Mouse (Mus musculus): ENCODE measurements around the gene Pef1. TPM values are rescaled to one million over a fixed set of nuclear protein-coding genes. Genes with fewer than 3 reads are reported as not detected.

The Pef1 gene
- total and polyA plus RNA-seq, 2 experiments from 2014 or later, result 62.0 to 93.4 TPM

- Histone ChIP-seq H3K4me2 (ENCODE audit: low read depth, low read length) (no peak overlapping the region), H3K9ac (replicated peaks; ENCODE audit: low read length) (no peak overlapping the region), H3K9me3 (ENCODE audit: low read length) (no peaks in the 10 kb centered on the region), H3K36me3 (ENCODE audit: insufficient read depth, low read length) (no peaks in the 10 kb centered on the region), H3K27ac (no peak overlapping the region), H3K4me3 (ENCODE audit: low read length) (no peak overlapping the region), H3K27me3 (ENCODE audit: insufficient read depth, low read length) (no peaks in the 10 kb centered on the region; the same call in 1 of the 2 replicates), H3K4me1 (ENCODE audit: insufficient read depth, low read length) (peaks cover 6% of the 10 kb centered on the region)
- peak; percentile 100 for TF ChIP-seq CTCF (IDR thresholded peaks at IDR 0.05; ENCODE audit: low read depth)
- DNase-seq (ENCODE audit: low spot score), result peak; percentile 91
- ATAC-seq, result peak; percentile 66
- WGBS, result 13% methylated on average over 7 of the region's 7 CpGs
Measured at GRCm38 (mm10) chr4:130087293-130087692, 15.1 kb upstream of the Pef1 start.

DNA sequence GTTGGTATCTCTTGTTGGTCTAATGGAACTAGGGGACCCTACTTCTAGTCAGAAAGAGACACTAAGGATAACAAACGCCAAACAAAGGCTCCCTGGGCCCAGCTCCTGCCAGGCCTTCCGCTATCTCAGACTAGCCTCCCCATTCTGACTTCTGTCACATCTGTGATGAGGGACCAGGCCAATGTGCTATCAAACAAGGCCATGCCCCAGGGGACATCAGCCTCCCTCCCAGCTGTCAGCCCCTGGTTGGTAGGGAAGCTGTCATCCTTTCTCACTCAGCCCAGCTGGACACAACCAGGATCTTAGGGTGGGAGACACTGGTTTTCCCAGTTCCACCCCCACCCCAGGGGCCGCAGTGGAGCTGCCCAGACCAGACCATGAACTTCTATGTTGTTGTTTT is 7.2 kb upstream of the Pef1 start:
- Histone ChIP-seq H3K4me2 (ENCODE audit: low read depth, low read length) (no peak overlapping the region), H3K9ac (replicated peaks; ENCODE audit: low read length) (no peak overlapping the region), H3K27ac (no peak overlapping the region), H3K4me1 (ENCODE audit: insufficient read depth, low read length) (no peaks in the 10 kb centered on the region), H3K9me3 (ENCODE audit: low read length) (no peaks in the 10 kb centered on the region), H3K36me3 (ENCODE audit: insufficient read depth, low read length) (no peaks in the 10 kb centered on the region), H3K4me3 (ENCODE audit: low read length) (no peak overlapping the region), H3K27me3 (ENCODE audit: insufficient read depth, low read length) (no peaks in the 10 kb centered on the region)
- no peak for TF ChIP-seq CTCF (IDR thresholded peaks at IDR 0.05; ENCODE audit: low read depth)
- WGBS, result 44% methylated on average over 3 of the region's 3 CpGs
- DNase-seq (ENCODE audit: low spot score) (no peak), ATAC-seq (no peak)

GRCm38 (mm10) chr4:130101183-130101582 is 1.2 kb upstream of the Pef1 start:
- H3K9ac ChIP-seq (replicated peaks; ENCODE audit: low read length), result no peak overlapping the region
- WGBS, result 15% methylated on average over 8 of the region's 8 CpGs

DNA sequence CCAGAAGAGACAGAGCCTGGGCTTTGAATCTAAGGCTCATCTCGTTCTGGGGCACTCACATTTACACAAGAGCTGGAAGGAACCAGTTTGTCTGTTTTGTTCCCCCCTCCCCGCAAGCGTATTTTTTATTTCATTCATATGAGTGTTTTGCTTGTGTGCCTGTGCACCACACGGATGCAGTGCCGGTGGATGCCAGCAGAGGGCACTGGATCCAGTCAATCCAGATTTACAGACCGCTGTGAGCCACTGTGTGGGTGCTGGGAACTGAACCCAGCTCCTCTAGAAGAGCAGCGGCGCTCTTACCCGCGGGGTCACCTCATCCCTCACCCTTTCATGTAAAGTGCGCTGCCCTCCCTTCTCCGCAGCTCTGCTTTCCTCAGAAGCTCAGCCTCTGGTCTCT is 1.3 kb downstream of the Pef1 start:
- Histone ChIP-seq H3K9ac (replicated peaks; ENCODE audit: low read length) (no peak overlapping the region), H3K27ac (no peak overlapping the region), H3K27me3 (ENCODE audit: insufficient read depth, low read length) (no peaks in the 10 kb centered on the region), H3K4me1 (ENCODE audit: insufficient read depth, low read length) (peaks cover 17% of the 10 kb centered on the region; the same call in 1 of the 2 replicates), H3K36me3 (ENCODE audit: insufficient read depth, low read length) (no peaks in the 10 kb centered on the region), H3K4me3 (ENCODE audit: low read length) (no peak overlapping the region), H3K9me3 (ENCODE audit: low read length) (no peaks in the 10 kb centered on the region), H3K4me2 (ENCODE audit: low read depth, low read length) (no peak overlapping the region)
- peak; percentile 45; the same call in 1 of the 2 replicates for TF ChIP-seq CTCF (IDR thresholded peaks at IDR 0.05; ENCODE audit: low read depth)
- ATAC-seq, result no peak
- no peak for DNase-seq (ENCODE audit: low spot score)
- 84% methylated on average over 12 of the region's 12 CpGs for WGBS

More at GRCm38 (mm10) chr4:130101183-130101582, 1.2 kb upstream of the Pef1 start:
- Histone ChIP-seq H3K27ac (peak overlapping the region; percentile 5; the same call in 1 of the 2 replicates), H3K27me3 (ENCODE audit: insufficient read depth, low read length) (no peaks in the 10 kb centered on the region), H3K4me1 (ENCODE audit: insufficient read depth, low read length) (peaks cover 14% of the 10 kb centered on the region; the same call in 1 of the 2 replicates), H3K4me2 (ENCODE audit: low read depth, low read length) (no peak overlapping the region), H3K4me3 (ENCODE audit: low read length) (no peak overlapping the region), H3K9me3 (ENCODE audit: low read length) (no peaks in the 10 kb centered on the region), H3K36me3 (ENCODE audit: insufficient read depth, low read length) (no peaks in the 10 kb centered on the region)
- TF ChIP-seq CTCF (IDR thresholded peaks at IDR 0.05; ENCODE audit: low read depth), result no peak
- DNase-seq (ENCODE audit: low spot score), result peak; percentile 65
- peak; percentile 64; the same call in 1 of the 2 replicates for ATAC-seq

GRCm38 (mm10) chr4:130104584-130104983 is 2.2 kb downstream of the Pef1 start:
- H3K4me3 ChIP-seq (ENCODE audit: low read length), result no peak overlapping the region
- no peaks in the 10 kb centered on the region for H3K27me3 ChIP-seq (ENCODE audit: insufficient read depth, low read length)
- no peak overlapping the region for H3K9ac ChIP-seq (replicated peaks; ENCODE audit: low read length)
- H3K4me2 ChIP-seq (ENCODE audit: low read depth, low read length), result no peak overlapping the region
- no peak for TF ChIP-seq CTCF (IDR thresholded peaks at IDR 0.05; ENCODE audit: low read depth)
- H3K36me3 ChIP-seq (ENCODE audit: insufficient read depth, low read length), result no peaks in the 10 kb centered on the region
- no peak overlapping the region for H3K27ac ChIP-seq
- DNase-seq (ENCODE audit: low spot score) (no peak), ATAC-seq (no peak)
- no peaks in the 10 kb centered on the region for H3K9me3 ChIP-seq (ENCODE audit: low read length)
- peaks cover 20% of the 10 kb centered on the region; the same call in 1 of the 2 replicates for H3K4me1 ChIP-seq (ENCODE audit: insufficient read depth, low read length)
- 85% methylated on average over 4 of the region's 4 CpGs for WGBS

DNA sequence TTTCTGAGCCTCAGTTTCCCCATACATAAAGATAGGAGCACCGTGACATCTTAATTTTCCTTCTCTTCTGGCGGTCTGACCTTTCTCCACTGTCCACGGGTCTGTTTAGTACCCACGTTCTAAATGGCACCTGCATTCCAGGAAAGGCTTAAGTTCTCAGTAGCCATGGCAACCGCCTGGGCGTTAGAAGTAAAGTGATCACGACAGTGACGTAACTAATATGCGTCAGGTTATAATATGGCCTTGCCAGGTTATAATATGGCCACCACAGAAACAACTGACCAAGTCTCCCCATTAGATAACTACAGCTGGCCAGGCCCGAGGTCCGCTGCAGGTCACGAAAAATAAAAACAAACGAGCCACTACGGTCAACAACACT is 4.7 kb downstream of the Pef1 start:
- Histone ChIP-seq H3K9ac (replicated peaks; ENCODE audit: low read length) (peak overlapping the region; percentile 67), H3K4me1 (ENCODE audit: insufficient read depth, low read length) (0 out of 2 replicates have a peak, but pooled peaks cover 8% of the 10 kb centered on the region), H3K27me3 (ENCODE audit: insufficient read depth, low read length) (no peaks in the 10 kb centered on the region), H3K27ac (peak overlapping the region; percentile 76), H3K4me3 (ENCODE audit: low read length) (peak overlapping the region; percentile 82), H3K4me2 (ENCODE audit: low read depth, low read length) (peak overlapping the region; percentile 61), H3K36me3 (ENCODE audit: insufficient read depth, low read length) (no peaks in the 10 kb centered on the region), H3K9me3 (ENCODE audit: low read length) (no peaks in the 10 kb centered on the region)
- WGBS, result 10% methylated on average over 14 of the region's 14 CpGs
- peak; percentile 89 for DNase-seq (ENCODE audit: low spot score)
- peak; percentile 85 for ATAC-seq
- TF ChIP-seq CTCF (IDR thresholded peaks at IDR 0.05; ENCODE audit: low read depth), result no peak

- DNase-seq (ENCODE audit: low spot score) (peak; percentile 100), ATAC-seq (peak; percentile 97)
- H3K27me3 ChIP-seq (ENCODE audit: insufficient read depth, low read length), result no peaks in the 10 kb centered on the region
- no peaks in the 10 kb centered on the region for H3K9me3 ChIP-seq (ENCODE audit: low read length)
- peak overlapping the region; percentile 76 for H3K27ac ChIP-seq
- peak overlapping the region; percentile 67 for H3K9ac ChIP-seq (replicated peaks; ENCODE audit: low read length)
- WGBS, result under 1% methylated on average over 39 of the region's 39 CpGs
- no peak for TF ChIP-seq CTCF (IDR thresholded peaks at IDR 0.05; ENCODE audit: low read depth)
- 0 out of 2 replicates have a peak, but pooled peaks cover 6% of the 10 kb centered on the region for H3K4me1 ChIP-seq (ENCODE audit: insufficient read depth, low read length)
- peak overlapping the region; percentile 61 for H3K4me2 ChIP-seq (ENCODE audit: low read depth, low read length)
- H3K36me3 ChIP-seq (ENCODE audit: insufficient read depth, low read length), result no peaks in the 10 kb centered on the region
- H3K4me3 ChIP-seq (ENCODE audit: low read length), result peak overlapping the region; percentile 82
Measured at GRCm38 (mm10) chr4:130107444-130108131, 5.2 kb downstream of the Pef1 start.
